Mouse (Mus musculus): Measurements from ENCODE around the gene Arid3a.

DNA sequence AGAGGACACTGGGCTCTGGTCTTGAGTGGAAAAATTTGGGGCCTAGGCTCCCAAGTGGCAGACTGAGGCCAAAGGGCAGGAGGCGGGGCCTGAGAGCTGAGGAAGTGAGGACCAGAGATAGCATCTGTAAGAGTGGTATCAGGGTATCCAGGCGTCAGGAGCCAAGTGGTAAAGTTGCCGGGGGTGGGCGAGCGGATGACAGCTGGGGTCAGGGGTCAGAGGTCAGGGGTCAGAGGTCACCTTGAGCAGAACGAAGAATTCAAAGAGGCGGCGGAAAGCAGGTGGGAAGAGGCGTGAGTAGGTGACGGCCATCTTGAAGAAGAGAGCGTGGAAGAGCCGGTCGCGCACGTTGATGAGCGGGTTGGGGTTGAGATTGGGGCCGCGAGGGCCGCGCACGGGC is 56.8 kb downstream of the Arid3a start:
- TF ChIP-seq POLR2A (IDR thresholded peaks at IDR 0.05; ENCODE audit: control insufficient read depth, low read depth, low read length) (no peak; the same call in 1 of the 2 replicates), CTCF (IDR thresholded peaks at IDR 0.05; ENCODE audit: control insufficient read depth, insufficient read depth, insufficient replicate concordance, low read depth, low read length) (no peak)
